Mouse (Mus musculus) heart, embryonic 11.5 days (tissue): ENCODE data around the gene Klhdc7a. TPM values are rescaled to one million over a fixed set of nuclear protein-coding genes. Genes with fewer than 3 reads are reported as not detected.

Experiments used
- ATAC-seq: fragments of 200-750 bp; cut with Nextera tagmentation; replicated peaks from 2 replicates; pipeline ENCODE4 v1.8.0; 2017; ENCODE audit warnings: moderate library complexity; ENCODE audit not compliant: insufficient number of reproducible peaks, low FRiP score, low TSS enrichment
- H3K27ac ChIP-seq: fragments of 300-500 bp; sonication (generic); 2 replicates; pipeline ENCODE4 v1.5.1; 2014; ENCODE audit warnings: mild to moderate bottlenecking, low read depth, low read length
- H3K27me3 ChIP-seq: fragments of 300-500 bp; sonication (generic); 2 replicates; pipeline ENCODE4 v1.6.1; 2014; ENCODE audit warnings: mild to moderate bottlenecking, low read length, mixed read lengths; ENCODE audit not compliant: control insufficient read depth, insufficient read depth
- H3K36me3 ChIP-seq: fragments of 300-500 bp; sonication (generic); 2 replicates; pipeline ENCODE4 v1.6.1; 2014; ENCODE audit warnings: mild to moderate bottlenecking, low read length, moderate library complexity, mixed read lengths; ENCODE audit not compliant: control insufficient read depth, insufficient read depth
- H3K4me1 ChIP-seq: fragments of 300-500 bp; sonication (generic); 2 replicates; pipeline ENCODE4 v1.6.1; 2014; ENCODE audit warnings: low read length; ENCODE audit not compliant: control insufficient read depth, insufficient read depth
- H3K4me2 ChIP-seq: fragments of 300-500 bp; sonication (generic); 2 replicates; pipeline ENCODE4 v1.6.1; 2014; ENCODE audit warnings: mild to moderate bottlenecking, moderate library complexity
- H3K4me3 ChIP-seq: fragments of 300-500 bp; sonication (generic); 2 replicates; pipeline ENCODE4 v1.5.1; 2014; ENCODE audit warnings: low read depth, low read length
- H3K9ac ChIP-seq: fragments of 300-500 bp; sonication (generic); 2 replicates; pipeline ENCODE4 v1.6.1; 2014; ENCODE audit warnings: mild to moderate bottlenecking, low read depth, low read length, moderate library complexity
- H3K9me3 ChIP-seq: fragments of 300-500 bp; sonication (generic); replicated peaks from 2 replicates; pipeline ENCODE4 v1.6.1; 2016; ENCODE audit warnings: low read length; ENCODE audit not compliant: control insufficient read depth
- WGBS: fragments of 180-500 bp; shearing (Covaris S2); extraction: QIAGEN DNeasy Blood & Tissue Kit; methylation state at CpG from one replicate; pipeline ENCODE4 v1.1.7; 2014; ENCODE audit not compliant: insufficient replicate concordance; 5-methylcytosine and 5-hydroxymethylcytosine counted together
- polyA plus RNA-seq: library from polyadenylated mRNA; unstranded; fragments of >200 nt; fragmentation: Nextera tagmentation; extraction: Ambion mirVana; gene quantifications from 2 replicates; pipeline ENCODE4 v1.2.1, GENCODE M21; 2014

Gene Klhdc7a
- polyA plus RNA-seq, 1 experiment from 2014 or later, result 0.04 TPM

GRCm38 (mm10) chr4:139950876-139951485 is 16.8 kb downstream of the Klhdc7a start:
- 41% methylated on average over 6 of the region's 7 CpGs for WGBS

DNA sequence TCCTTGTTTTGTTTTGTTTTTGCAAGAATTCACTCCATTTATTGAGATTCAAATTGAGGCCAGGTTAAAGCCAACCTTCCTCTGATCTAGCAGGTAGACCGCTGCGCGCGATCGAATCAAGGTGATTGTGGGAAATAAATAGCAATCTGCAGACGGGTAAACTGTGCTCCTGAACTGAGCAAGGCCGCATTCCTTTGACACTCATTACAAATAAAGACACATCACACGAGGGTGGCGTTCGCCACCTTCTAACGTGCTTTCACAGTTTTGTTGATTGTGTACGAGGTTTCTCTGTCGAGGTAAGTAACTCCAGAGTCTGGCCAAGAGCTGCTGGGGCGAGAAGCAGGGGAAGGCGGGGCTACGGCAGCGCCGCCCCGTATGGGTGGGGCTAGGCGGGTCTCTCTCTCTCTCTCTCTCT is 17.4 kb downstream of the Klhdc7a start:
- Histone ChIP-seq H3K4me3 (peak overlapping the region; percentile 26), H3K9ac (no peak overlapping the region), H3K9me3 (peaks cover 3% of the 10 kb centered on the region; the same call in 1 of the 2 replicates), H3K27me3 (no peaks in the 10 kb centered on the region), H3K4me1 (0 out of 2 replicates have a peak, but pooled peaks cover 2% of the 10 kb centered on the region), H3K4me2 (peak overlapping the region; percentile 68), H3K36me3 (no peaks in the 10 kb centered on the region), H3K27ac (no peak overlapping the region)
- ATAC-seq, result no peak
- WGBS, result 1% methylated on average over 20 of the region's 20 CpGs

More at GRCm38 (mm10) chr4:139950876-139951485, 16.8 kb downstream of the Klhdc7a start:
- Histone ChIP-seq H3K4me3 (no peak overlapping the region), H3K4me2 (peak overlapping the region; percentile 68; the same call in 1 of the 2 replicates), H3K9me3 (peaks cover 3% of the 10 kb centered on the region; the same call in 1 of the 2 replicates), H3K27ac (no peak overlapping the region), H3K27me3 (no peaks in the 10 kb centered on the region), H3K4me1 (0 out of 2 replicates have a peak, but pooled peaks cover 2% of the 10 kb centered on the region), H3K36me3 (no peaks in the 10 kb centered on the region), H3K9ac (no peak overlapping the region)
- no peak for ATAC-seq

DNA sequence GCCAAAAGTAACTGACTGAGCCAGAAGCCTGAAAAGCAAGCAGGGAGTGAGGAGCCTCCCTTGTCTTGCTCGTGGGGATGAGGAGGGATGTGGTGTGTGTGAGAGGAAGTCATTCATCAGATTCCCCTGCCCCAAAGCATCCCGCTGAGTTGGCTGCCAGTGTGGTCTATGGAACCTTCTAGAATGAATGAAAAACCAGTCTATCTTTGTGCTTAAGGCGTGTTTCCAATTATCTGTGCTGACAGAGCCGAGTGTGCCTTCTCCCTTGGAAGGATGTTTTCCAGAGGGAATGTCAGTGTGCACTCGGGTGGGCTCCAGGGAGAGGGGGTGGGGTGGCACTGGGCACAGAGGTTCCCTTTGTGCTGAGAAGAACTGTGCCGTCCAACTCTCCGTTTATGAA is 19.2 kb downstream of the Klhdc7a start:
- ATAC-seq, result no peak
- Histone ChIP-seq H3K9me3 (peaks cover 3% of the 10 kb centered on the region; the same call in 1 of the 2 replicates), H3K4me3 (no peak overlapping the region), H3K4me2 (no peak overlapping the region), H3K9ac (no peak overlapping the region), H3K4me1 (0 out of 2 replicates have a peak, but pooled peaks cover 2% of the 10 kb centered on the region), H3K27ac (no peak overlapping the region), H3K36me3 (no peaks in the 10 kb centered on the region), H3K27me3 (no peaks in the 10 kb centered on the region)
- WGBS, result 29% methylated on average over 7 of the region's 7 CpGs

DNA sequence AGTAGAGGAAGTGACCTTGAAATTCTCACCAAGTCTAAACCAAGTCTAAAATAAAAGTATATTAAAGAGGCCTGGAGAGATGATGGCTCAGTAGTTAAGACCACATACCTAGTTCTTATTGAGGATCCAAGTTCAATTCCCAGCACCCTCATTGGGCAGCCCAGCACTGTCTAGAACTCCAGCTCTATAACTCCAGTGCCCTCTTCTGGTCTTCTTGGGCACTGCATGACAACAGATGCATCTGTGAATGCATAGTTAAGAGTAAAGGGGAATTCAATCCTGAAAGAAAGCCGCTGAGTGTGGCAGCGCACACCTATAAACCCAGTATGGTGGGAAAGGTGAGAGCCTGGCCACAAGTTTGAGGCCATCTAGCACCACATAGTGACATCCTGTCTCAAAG is 20.5 kb downstream of the Klhdc7a start:
- 0 out of 2 replicates have a peak, but pooled peaks cover 2% of the 10 kb centered on the region for H3K4me1 ChIP-seq
- H3K4me3 ChIP-seq, result no peak overlapping the region
- H3K27ac ChIP-seq, result no peak overlapping the region
- no peaks in the 10 kb centered on the region for H3K36me3 ChIP-seq
- H3K9ac ChIP-seq, result no peak overlapping the region
- H3K4me2 ChIP-seq, result no peak overlapping the region
- 84% methylated on average over 2 of the region's 2 CpGs for WGBS
- no peaks in the 10 kb centered on the region for H3K27me3 ChIP-seq
- ATAC-seq, result no peak
- peaks cover 3% of the 10 kb centered on the region; the same call in 1 of the 2 replicates for H3K9me3 ChIP-seq

GRCm38 (mm10) chr4:139941831-139942230 is 26.0 kb downstream of the Klhdc7a start:
- no peaks in the 10 kb centered on the region for H3K9me3 ChIP-seq
- no peak overlapping the region for H3K9ac ChIP-seq
- H3K27me3 ChIP-seq, result no peaks in the 10 kb centered on the region
- H3K4me2 ChIP-seq, result no peak overlapping the region
- H3K27ac ChIP-seq, result no peak overlapping the region
- WGBS, result 81% methylated on average over 2 of the region's 2 CpGs
- no peaks in the 10 kb centered on the region for H3K4me1 ChIP-seq
- no peak overlapping the region for H3K4me3 ChIP-seq
- H3K36me3 ChIP-seq, result no peaks in the 10 kb centered on the region
- ATAC-seq, result no peak

DNA sequence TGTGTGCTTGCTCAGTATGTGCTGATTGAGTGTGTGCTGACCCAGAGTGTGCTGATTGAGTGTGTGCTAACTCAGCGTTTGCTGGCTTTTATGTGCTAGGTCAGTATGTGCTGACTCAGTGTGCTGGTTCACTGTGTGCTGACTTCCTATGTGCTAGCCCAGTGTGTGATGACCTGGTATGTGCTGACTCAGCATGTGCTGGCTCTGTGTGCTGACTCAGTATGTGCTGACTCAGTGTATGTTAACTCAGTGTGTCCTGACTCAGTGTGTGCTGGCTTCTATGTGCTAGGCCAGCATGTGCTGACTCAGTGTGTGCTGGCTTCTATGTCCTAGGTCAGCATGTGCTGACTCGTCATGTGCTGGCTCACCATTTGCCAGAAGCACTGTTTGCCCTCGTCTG is 32.3 kb downstream of the Klhdc7a start:
- no peak for ATAC-seq
- peaks cover 13% of the 10 kb centered on the region for H3K27me3 ChIP-seq
- WGBS, result 57% methylated on average over 3 of the region's 3 CpGs
- H3K27ac ChIP-seq, result no peak overlapping the region
- no peaks in the 10 kb centered on the region for H3K4me1 ChIP-seq
- no peaks in the 10 kb centered on the region for H3K9me3 ChIP-seq
- H3K36me3 ChIP-seq, result no peaks in the 10 kb centered on the region
- H3K9ac ChIP-seq, result no peak overlapping the region
- no peak overlapping the region for H3K4me2 ChIP-seq
- no peak overlapping the region for H3K4me3 ChIP-seq

- Histone ChIP-seq H3K9ac (no peak overlapping the region), H3K36me3 (no peaks in the 10 kb centered on the region), H3K27ac (no peak overlapping the region), H3K27me3 (peaks cover 25% of the 10 kb centered on the region), H3K9me3 (no peaks in the 10 kb centered on the region), H3K4me2 (no peak overlapping the region), H3K4me1 (no peaks in the 10 kb centered on the region), H3K4me3 (no peak overlapping the region)
- 72% methylated on average over 18 of the region's 18 CpGs for WGBS
- ATAC-seq, result no peak
Observed at GRCm38 (mm10) chr4:139932970-139933801, 34.6 kb downstream of the Klhdc7a start.

- whole genome bisulfite sequencing, result 22% methylated on average over 12 of the region's 12 CpGs
- Histone ChIP-seq H3K27me3 (peaks cover 32% of the 10 kb centered on the region), H3K9ac (no peak overlapping the region), H3K4me1 (no peaks in the 10 kb centered on the region), H3K36me3 (no peaks in the 10 kb centered on the region), H3K4me2 (no peak overlapping the region), H3K9me3 (no peaks in the 10 kb centered on the region), H3K27ac (no peak overlapping the region), H3K4me3 (no peak overlapping the region)
- ATAC-seq, result no peak
Observed at GRCm38 (mm10) chr4:139931790-139932510, 35.9 kb downstream of the Klhdc7a start.
